Mouse (Mus musculus): ENCODE measurements around the gene Rab3ip.

- TF ChIP-seq ZNF384 (IDR thresholded peaks at IDR 0.05; ENCODE audit: low read depth, low read length) = no peak
- TF ChIP-seq CHD2 (IDR thresholded peaks at IDR 0.05; ENCODE audit: low read depth, low read length) = no peak
Observed at GRCm38 (mm10) chr10:116913647-116914273, 36.8 kb downstream of the Rab3ip start.

Measured in ES-E14 (cell line).